Mouse (Mus musculus) left cerebral cortex, postnatal 36 days (tissue): ENCODE results near the gene P2ry12. TPM values are rescaled to one million over a fixed set of nuclear protein-coding genes. Genes with fewer than 3 reads are reported as not detected.

Experiments
- DNase-seq, 2 experiments: peaks; one replicate each; pipeline ENCODE4 v3.0.0; 2021 to 2022; ENCODE audit warnings: low spot score in 2 of 2, mixed read lengths in 1 of 2
- intact Hi-C: fragments of 180-260 bp; cut with DNase I; formaldehyde crosslinking; loops from one replicate; pipeline ENCODE4 v1.15.1; 2025
- total RNA-seq, 2 experiments: library from RNA; stranded (reverse); gene quantifications; 2 replicates each; pipeline ENCODE4 v1.2.3; 2021

Gene P2ry12
- 10 to 100 TPM; 39.1 to 56.1 TPM for total RNA-seq

DNA sequence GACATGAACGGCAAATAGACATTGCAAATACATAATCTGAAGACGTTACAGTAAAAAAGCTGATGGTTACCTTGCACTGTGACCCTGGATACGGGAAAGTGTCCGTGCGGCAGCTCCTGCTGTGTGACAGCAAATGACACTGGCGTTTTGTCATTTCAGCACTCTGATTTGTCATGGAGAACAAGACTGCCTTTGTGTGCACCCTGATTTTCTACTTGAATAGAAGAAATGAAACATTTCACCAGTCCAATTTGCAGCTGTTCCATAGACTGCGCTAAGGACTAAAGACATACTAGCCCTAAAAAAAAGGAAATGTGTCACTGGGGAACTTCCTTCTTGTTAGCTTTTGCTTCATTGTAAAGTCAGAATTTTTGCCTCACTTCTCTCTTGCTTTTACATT, at the start of gene P2ry12:
P2ry12 (minus strand) TSS at position 168 of the 400 bp plus-strand sequence.
- intact Hi-C loops: no loop called here
- no peak for DNase-seq

DNA sequence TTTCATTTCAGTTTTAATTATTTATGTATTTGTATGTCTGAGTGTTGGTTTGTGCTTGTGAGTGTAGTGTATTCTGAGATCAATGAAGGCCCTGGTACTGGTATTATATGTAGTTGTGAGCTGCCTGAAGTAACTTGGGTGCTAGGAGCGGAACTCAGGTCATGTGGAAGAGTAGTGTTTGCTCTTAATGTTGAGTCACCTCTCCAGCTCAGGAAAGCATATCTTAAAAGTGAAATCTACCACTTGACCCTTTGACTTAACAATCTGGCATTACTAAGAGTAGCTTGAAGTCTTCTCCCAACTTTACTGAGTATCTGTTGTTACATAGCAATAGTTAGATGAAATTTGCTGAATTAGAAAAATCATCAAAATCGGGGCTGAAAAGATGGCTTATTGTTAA, 42.8 kb upstream of the P2ry12 start:
- DNase-seq: no peak
- intact Hi-C loops: no loop called here

DNA sequence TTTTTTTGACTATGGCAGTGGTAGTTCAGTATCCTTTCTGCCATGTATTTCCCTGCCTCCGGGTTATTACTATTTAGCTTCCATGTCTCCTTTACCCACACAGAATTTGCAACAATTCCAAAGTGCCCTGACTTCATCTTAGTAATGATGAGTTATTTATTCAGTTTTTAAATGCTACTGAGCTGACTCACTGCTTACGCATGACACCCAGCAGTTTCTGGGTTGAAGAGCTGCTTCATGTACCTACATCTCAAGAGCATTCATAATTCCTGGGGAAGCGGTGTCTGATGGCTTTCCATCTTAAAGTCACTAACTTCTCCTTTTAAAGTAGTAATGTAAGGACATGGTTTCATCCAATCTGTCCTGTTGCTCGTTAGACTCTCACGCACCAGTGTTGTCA, 42.3 kb upstream of the P2ry12 start:
- intact Hi-C loops: no loop called here
- DNase-seq: no peak

DNA sequence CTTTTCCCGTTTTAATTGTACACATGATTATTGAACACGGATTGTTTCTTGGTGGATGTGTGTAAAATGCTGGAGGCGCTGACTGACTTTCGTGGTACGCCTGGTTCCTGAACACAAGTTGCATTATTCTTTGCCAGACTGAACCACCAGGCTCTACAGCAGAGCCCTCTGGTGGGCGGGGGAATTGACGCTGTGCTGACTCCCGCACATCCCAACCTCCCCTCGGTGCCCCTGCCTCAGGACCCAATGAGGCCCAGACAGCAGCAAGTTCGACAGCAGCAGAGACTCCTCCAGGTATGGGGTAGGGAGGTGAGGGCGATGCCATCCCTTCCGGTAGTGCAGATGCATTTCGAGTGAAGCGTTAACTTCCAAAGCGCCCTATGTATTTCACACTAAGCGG, 35.0 kb upstream of the P2ry12 start:
- DNase-seq: no peak
- intact Hi-C loops: no loop called here

DNA sequence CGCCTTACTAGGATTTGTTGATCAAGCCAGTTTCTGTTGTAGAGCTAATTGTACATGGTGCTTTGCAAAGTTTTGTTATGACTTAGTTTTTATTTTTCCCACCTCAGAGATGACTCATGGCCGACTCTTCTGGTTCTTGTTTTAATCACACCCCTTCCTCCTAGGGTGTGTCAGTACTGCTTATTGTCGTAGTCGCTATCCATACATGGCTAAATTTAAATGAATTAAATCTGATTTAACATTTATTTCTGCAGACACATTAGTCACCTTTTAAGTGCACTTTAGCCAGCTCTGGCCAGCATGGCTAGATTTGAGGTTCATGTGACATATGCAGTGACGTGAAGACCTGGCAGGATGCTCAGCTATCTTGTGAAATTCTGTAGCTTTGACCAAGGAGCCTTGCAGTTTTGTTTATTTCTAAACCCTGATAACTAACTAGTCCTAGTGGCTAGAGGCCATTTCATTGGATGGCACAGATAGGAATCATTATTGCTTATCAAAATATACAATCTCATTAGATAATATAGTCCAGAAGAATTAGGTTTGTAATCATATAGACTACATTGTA, 34.0 kb upstream of the P2ry12 start:
- DNase-seq: no peak
- intact Hi-C loops: no loop called here

DNA sequence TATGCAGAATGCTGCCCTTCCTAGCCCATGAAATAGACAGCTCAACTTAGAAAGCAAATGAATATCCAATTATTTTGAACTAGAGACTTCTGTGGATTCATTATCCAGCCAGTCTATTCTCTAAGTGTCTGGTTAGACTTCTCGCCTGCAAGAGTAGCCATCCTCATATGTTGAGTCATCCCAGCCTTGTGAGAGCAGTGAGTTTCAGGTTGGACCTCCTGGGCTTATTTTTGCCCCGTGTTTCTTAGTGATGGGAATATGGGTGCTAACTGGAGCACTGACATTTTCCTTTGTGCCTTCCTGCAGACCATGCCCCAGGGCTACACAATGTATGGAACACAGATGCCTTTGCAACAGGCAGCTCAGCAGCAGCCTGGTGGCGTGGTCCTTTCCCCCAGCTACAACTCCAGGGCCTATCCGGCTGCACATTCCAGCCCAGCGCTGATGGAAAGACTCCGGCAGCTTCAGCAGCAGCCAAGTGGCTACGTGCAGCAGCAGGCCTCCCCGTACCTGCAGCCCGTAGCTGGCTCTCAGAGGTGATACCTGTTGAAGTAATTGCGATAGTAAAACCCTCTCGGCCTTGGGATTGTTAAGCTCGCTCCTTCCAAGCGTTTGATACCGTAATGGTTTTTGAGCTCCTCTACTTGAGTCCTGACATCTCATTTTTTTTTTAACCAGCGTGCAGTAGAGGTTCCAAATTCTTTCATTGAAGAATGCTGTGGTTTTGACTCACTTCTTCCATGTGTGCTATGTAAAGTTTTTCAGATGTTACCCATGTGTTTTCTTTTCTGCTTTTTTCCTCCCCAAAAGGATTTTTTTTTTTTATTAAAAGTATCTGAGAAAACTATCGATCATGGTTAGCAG, 33.3 kb upstream of the P2ry12 start:
- no peak for DNase-seq
- intact Hi-C loops: no loop called here

DNA sequence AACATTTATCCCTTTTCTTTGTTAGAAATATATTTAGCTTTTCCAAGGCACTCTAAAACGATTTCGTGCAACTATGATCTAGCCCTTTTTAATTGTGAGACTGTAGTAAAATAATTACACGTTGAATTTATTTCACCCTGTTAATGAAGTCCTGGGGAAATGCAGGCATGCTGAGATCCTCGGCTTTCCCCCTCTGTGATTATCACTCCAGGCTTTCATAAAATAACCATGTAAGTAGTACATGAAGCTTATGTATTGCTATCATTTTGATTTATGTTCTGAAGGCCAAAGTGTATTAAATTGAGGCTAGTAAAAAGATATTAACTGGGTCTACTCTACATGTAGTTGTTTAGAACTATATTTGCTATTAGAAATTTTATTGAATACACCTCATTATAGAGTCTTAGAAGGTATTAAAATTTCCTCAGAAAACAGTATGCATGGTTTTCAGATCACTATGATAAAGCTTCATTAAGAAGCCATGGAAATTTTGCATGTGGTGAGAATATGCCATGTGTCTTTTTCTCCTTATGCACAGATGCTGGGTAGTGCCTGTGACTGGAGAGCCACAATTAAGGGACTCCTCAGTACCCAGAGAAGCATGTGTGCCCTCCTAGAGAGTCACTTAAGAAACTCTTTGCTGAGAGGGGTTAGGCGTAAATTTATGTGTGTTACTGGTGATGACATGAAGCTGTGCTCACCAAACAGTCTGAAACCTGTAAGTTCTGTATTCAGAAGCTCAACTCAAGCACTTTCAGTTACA, 30.9 kb upstream of the P2ry12 start:
- no peak for DNase-seq

DNA sequence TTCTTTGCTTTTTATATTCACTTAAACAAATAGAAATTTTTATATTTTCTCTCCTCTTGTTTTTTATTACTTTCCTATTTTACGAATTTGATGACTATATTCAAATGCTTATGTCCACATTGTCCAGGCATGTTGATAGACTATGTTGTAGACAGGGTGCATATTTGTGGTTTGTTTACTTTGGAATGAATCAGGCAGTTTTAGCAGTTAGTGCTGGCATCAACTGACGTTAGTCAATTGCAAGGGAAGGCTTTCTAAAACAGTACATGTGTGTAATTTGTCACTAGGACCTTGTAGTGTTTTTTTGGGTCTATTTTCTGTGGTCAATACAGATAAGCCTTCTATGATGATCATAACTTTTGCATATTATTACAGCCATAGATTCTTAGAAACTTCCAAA, 27.9 kb upstream of the P2ry12 start:
- DNase-seq: no peak
- intact Hi-C loops: no loop called here

More for the DNA sequence above, 30.9 kb upstream of the P2ry12 start:
- intact Hi-C loops: no loop called here

DNA sequence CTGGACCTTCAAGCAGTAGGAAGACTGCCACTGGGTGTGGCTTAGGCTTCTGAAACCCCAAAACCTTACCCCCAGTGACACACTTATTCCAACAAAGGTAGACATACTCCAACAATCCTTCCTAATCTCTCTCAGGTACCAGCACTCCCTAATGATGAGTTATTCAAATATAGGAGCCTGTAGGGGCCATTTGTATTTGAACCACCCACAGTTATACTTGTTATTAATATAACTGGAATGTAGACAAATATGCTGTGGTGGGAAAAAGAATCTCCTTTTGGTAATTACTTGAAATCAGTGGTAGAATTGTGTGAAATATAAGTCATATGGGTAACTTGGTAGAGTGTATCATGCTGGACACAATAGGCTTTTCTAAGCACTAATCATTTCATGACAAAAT, 15.9 kb upstream of the P2ry12 start:
- DNase-seq: no peak
- intact Hi-C loops: no loop called here

DNA sequence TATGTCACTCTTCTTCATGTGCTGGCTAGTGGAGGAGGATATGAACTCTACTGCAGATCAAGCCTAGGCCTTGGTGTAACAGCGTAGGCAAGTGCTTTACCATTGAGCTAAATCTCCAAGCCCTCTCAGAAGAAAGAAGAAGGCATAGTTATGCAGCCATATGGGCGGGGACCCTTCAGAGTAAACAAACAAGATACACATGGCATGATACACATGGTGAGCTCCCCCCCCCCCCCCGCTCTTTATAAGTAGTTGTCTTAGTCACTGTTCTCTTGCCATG, 15.5 kb upstream of the P2ry12 start:
- intact Hi-C loops: no loop called here
- no peak for DNase-seq

DNA sequence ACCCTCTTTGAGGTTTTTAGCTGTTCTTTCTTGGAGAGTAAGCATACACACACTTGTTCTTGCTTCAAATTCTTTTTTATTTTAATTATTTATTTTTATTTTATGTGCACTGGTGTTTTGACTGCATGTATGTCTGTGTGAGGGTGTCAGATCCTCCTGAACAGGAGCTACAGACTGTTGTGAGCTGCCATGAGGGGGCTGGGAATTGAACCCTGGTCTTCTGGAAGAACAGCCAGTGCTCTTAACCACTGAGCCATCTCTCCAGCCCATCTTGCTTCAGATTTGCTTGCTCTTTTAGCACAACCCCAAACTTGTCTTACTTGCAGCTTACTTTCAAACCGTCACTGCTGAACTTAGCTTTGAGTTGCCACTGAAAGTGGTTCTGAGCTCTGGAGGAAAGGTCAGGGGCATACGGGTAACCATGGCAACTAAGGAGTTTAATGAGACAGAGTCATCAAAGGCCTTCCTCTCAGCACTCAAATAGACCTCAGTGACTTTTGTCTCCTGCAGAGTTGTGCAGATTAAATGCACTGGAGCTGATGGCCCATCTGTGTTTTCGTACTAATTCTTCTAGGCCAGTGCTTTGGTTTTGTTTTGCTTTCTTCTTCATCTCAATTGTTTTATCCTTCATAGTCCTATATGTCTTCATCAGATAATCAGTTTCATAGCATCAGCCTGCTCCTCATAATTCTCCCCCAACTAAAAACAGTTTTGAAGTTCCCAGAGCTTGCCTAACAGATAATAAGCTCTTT, 15.0 kb upstream of the P2ry12 start:
- intact Hi-C loops: no loop called here
- DNase-seq: no peak

DNA sequence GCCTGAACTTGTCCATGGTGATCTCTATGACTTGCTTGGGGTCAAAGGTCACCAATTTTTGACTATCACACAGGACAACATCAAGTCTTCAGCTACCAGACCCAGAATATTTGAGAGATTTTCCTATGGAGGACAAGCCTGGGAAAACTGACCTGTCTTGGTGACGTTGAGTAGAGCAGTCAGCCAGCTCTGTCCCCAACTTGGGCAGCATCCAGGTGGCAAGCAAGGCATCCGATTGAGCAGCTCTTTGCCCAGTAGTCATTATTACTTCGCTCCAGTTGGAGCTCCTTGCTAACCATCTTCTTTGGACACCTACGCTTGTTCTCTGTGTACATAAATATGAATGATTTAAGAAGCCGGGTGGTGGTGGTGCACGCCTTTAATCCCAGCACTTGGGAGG, 8.1 kb upstream of the P2ry12 start:
- no peak for DNase-seq
- intact Hi-C loops: no loop called here

DNA sequence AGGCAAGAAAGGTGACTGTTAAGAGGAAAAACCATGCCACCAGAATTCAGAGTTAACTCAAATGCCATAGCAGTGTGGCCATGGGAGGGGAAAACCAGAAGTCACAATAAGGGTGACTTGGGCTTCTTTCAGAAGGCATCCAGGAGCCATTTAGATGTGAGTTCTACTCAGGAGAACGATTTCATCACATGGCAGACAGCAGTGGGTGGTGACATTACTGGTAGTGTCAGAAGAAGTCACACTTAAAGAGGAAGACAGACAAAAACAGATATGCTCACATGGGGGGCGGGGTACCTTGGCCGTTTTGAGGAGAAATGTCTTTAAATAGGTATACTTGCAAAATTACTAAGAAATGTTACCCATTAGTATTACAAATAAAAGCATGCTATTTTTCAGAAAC, 1.3 kb upstream of the P2ry12 start:
- intact Hi-C loops: no loop called here
- DNase-seq: no peak

DNA sequence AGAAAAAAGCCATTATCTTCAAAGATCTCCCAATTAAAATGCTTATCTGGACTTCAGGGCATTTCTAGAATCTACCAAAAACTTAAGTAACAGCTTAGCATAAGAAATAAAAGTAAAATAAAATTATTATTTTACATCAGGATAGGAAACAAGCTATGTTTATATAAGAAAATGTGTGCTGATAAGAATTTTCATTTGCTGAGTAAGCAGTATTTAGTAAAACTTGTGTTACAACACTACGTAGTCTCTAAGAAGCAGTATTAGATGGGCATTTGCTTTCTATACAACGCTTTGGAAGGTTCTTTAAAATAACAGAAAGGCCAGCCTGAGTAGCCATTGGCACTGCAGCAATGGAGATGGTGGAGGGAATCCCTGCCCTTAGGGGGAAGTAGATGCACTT, 746 bp upstream of the P2ry12 start:
- intact Hi-C loops: no loop called here
- no peak for DNase-seq

DNA sequence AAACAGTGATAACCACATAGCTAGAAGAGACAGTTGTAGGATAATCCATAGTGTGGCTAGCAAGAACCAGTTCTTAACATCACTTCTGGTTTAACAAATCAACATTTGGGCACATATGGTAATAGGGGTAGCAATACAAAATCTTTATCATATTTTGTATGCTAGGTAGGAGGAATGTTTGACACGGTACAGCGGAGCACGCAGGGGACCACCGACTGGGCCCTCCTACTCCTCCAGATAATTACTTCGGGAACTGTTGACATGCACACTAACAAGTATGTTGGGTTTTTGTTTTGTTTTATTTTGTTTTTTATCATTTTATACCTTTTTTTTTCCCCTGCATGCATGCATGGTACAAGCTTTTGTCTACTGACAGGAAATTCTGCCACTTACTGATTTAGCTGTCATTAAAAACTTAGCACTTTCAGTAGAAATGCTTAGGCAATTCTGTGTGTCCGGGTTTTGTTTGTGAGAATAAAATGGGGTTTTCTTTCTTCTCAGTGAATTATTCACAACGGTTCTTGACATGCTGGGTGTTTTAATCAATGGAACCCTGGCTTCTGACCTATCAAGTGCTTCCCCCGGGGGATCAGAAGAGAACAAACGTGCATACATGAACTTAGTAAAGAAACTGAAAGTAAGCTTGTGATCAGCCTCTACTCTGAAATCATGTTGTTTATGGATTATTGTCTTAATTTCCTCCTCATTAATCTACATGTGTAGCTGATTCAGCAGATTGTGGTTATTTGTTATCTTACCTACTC, 780 bp downstream of the P2ry12 start:
- DNase-seq: no peak
- intact Hi-C loops: no loop called here

DNA sequence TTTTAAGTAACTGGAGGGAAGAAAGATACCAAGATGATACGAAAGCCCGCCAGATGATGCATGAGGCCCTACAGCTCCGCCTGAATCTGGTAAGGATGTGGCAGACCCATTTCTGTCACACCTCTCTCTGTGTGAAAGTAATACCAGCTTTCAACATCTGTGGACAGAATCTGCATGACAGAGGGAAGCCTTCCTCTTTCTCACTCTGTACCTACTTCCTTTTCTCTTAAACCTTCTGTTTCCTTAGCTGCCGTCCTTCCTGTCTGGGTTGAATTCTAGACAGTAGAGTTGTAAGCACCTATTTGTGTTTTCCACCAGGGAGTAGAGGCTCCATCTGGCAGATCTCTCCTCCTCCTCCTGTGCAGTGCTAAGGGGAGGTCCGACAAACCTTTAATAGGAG, 1.9 kb downstream of the P2ry12 start:
- DNase-seq: no peak

DNA sequence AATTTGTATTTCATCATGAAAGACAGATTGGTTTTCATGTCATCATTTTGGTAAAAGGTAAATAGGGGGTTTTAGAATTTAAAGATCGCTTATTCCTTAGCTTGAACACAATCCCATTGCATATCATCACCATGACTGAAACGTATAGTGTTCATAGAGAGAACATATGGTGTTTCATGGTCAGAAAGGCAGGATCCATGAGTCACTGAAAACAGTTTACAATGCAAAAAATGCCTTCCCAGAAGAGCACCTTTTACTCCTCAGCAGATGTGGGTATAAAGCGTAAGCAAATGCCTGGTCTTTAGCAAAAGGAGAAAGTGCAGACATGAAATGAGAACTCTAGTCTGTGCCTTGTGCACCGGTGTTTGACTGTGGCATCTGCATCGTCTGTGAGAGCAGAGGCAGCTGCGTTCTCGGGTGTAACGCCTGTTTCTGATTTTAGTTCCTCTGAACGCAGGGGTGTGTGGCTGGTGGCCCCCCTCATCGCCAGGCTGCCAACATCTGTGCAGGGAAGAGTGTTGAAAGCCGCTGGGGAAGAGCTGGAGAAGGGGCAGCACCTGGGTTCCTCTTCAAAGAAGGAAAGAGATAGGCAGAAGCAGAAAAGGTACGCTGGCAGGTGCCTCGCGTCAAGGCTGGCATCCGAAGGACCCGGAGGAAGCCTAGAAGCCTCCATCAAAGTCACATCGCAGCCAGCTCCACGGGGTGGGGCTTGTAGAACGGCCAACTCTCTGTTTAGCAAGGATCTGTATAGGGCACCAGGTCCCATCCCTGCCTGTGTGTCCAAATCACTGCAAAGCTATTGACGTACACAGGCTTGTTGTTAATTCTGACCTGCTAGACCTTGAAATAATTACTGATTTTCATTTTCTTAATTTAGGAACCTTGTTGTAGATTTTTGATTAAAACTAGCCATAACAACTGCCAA, 4.7 kb downstream of the P2ry12 start:
- peak in 1 of 2 experiments; percentile 26 for DNase-seq
- intact Hi-C loops: no loop called here

More for the DNA sequence above, 1.9 kb downstream of the P2ry12 start:
- intact Hi-C loops: no loop called here

DNA sequence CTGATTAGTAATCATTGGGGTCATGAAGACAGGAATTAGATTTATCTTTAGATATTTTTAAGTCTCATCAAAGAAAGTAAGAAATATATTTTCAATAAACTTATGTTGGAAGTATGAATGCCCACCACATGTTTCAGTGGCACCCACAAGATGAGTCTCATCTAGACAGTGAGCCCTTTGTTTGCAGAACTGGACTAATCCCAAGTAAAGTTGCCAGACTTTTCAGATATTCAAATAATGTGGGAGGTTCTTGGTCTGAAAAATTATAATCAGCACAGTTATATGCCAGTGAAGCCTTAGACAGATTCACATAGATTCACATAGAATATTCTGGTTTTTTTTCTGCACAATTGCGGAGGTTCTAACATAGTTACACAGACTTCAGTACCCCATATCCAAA, 12.2 kb downstream of the P2ry12 start:
- DNase-seq: no peak
- intact Hi-C loops: no loop called here

DNA sequence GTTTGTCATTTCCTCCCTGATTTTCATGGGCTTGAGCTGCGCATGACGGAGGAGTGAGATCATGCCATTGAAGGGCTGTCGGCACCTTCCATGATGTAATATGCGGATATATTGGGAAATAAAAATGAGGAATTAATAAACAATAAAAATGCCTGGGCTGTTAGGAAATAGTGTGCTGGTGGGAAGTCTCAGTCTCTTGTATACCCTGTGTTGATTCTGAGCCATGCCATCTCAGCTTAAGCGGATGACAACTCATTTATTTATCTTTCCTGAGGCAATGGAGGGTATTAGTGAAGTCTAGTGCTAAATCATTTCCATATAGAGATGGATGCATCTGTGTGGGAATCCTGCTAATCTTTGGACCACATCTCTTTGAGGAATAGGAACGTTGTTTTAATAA, 14.6 kb downstream of the P2ry12 start:
- no peak for DNase-seq
- intact Hi-C loops: no loop called here
